Mouse (Mus musculus) layer of hippocampus, adult 6 months (tissue): ENCODE measurements around the gene E130114P18Rik. TPM values are rescaled to one million over a fixed set of nuclear protein-coding genes. Genes with fewer than 3 reads are reported as not detected.

ENCODE experiments used
- long read RNA-seq, 2 experiments: library from polyadenylated mRNA; unstranded; transcript quantifications; one replicate each; pipeline ENCODE4 v2.0.0; 2019 to 2020
- polyA plus RNA-seq: library from polyadenylated mRNA; unstranded; fragments of <200 nt; fragmentation: Nextera tagmentation; gene quantifications from 2 replicates; pipeline ENCODE4 v1.2.3, GENCODE M21; 2021

Gene E130114P18Rik
- polyA plus RNA-seq: 22.5 and 23.0 TPM in 2 replicates
- long read RNA-seq, experiment 1, transcript E130114P18Rik-206 (3 exons, 1,018 nt): major isoform, 18 of 22 reads
- long read RNA-seq, experiment 1, partial matches to known transcripts: 0 of 22 reads
- long read RNA-seq, experiment 1, other reads (novel, unspliced or antisense): 1 of 22 reads
- long read RNA-seq, experiment 2, partial matches to known transcripts: 0 of 12 reads
- long read RNA-seq, experiment 2, other reads (novel, unspliced or antisense): 9 of 12 reads

DNA sequence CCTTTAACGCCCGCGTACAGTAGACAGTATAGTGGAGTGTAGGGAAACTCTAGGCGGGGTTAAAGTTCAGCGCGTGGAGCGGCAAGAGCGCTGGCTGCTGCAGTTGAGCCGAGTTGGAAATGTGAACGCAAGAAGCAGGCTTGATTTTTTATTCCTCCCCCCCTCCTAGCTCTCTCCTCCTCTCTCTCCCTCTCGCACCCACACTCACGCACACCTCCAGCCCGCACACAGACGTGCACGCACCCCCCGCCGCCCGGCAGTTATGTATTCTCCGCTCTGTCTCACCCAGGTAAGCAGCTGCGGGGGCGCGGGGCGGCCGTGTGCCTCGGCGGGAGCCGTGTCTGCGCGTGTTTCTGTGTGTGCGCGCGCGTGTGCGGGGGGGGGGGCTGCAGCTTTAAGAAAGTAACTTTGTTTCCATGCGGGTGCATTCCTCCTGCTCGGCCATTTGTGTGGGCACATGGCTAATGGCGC lies at the start of gene E130114P18Rik:
TSS of gene E130114P18Rik (minus strand) at position 373 of the 471 bp plus-strand sequence.

DNA sequence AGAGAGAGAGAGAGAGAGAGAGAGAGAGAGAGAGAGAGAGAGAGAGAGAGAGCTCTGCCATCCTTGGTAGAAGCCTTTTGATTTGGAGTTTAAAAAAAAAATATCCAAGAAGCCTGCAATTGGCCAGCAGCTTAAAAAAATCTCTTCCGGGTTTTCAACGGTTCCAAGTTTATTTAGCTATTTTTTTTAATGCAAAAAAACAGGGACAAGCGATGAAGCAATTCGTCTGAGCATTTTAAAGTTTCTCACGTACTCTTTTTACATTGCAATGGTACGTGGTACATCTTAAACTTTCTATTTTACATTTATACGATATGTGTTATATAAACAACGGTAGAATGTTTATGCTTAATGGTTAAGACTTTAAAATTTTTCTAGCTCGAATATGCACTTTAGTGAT lies 5.2 kb downstream of the E130114P18Rik start, which contains the start of gene Nfia:
TSS of gene Nfia (plus strand) at position 94 of the 400 bp plus-strand sequence.

Other genes with a start within 250 kb of the E130114P18Rik start
- gene Nfia, start 5.3 kb downstream of the E130114P18Rik start, polyA plus RNA-seq: 21.8 and 32.5 TPM in 2 replicates